Mouse (Mus musculus) heart, adult 9 months (tissue): ENCODE results near the gene Sstr2.
"Not testable (repeated sequence)": the region's sequence is repeated elsewhere in the genome, so short reads cannot be mapped to it uniquely, and the experiment has no call there.

Source experiments
- DNase-seq, 2 experiments: peaks; one replicate each; pipeline ENCODE4 v3.0.0; 2022; ENCODE audit warnings: low spot score in 2 of 2

The Sstr2 gene

GRCm38 (mm10) chr11:113656511-113656932, 37.4 kb downstream of the Sstr2 start:
- DNase-seq: no peak

GRCm38 (mm10) chr11:113657221-113657620, 38.1 kb downstream of the Sstr2 start:
- no peak for DNase-seq

GRCm38 (mm10) chr11:113658319-113658718, 39.2 kb downstream of the Sstr2 start:
- no peak for DNase-seq

- no peak for DNase-seq
Measured at GRCm38 (mm10) chr11:113658763-113659162, 39.6 kb downstream of the Sstr2 start.

- DNase-seq: not testable (repeated sequence)
Measured at GRCm38 (mm10) chr11:113660213-113660612, 41.1 kb downstream of the Sstr2 start.

GRCm38 (mm10) chr11:113660940-113661339, 41.8 kb downstream of the Sstr2 start:
- DNase-seq: no peak

- DNase-seq: no peak
Measured at GRCm38 (mm10) chr11:113661835-113662351, 42.8 kb downstream of the Sstr2 start.

- DNase-seq: no peak
Measured at GRCm38 (mm10) chr11:113664279-113664678, 45.1 kb downstream of the Sstr2 start.

- DNase-seq: no peak
Measured at GRCm38 (mm10) chr11:113666205-113666604, 47.1 kb downstream of the Sstr2 start.

GRCm38 (mm10) chr11:113666648-113667047, 47.5 kb downstream of the Sstr2 start:
- no peak for DNase-seq

- no peak for DNase-seq
Measured at GRCm38 (mm10) chr11:113667122-113667521, 48.0 kb downstream of the Sstr2 start.

GRCm38 (mm10) chr11:113667704-113668103, 48.6 kb downstream of the Sstr2 start:
- DNase-seq: no peak

GRCm38 (mm10) chr11:113668857-113669256, 49.7 kb downstream of the Sstr2 start:
- DNase-seq: no peak

GRCm38 (mm10) chr11:113669711-113670110, 50.6 kb downstream of the Sstr2 start:
- DNase-seq: no peak

GRCm38 (mm10) chr11:113673614-113674013, 54.5 kb downstream of the Sstr2 start:
- DNase-seq: no peak

- no peak for DNase-seq
Measured at GRCm38 (mm10) chr11:113674595-113674994, 55.5 kb downstream of the Sstr2 start.
